Mouse (Mus musculus): ENCODE measurements at regions not wholly inside any gene's neighbourhood (a gene's known extent, or its start where the extent isn't known, plus 50 kb on each side); places are given as distances from the start of the nearest gene placed in this dataset.

- H3K9ac ChIP-seq (ENCODE audit: low read depth, low read length) = no peak overlapping the region
- no peaks in the 10 kb centered on the region for H3K9me3 ChIP-seq (ENCODE audit: control insufficient read depth, low read length)
- no peaks in the 10 kb centered on the region for H3K27me3 ChIP-seq (replicated peaks; ENCODE audit: control insufficient read depth, insufficient read depth, low read length)
- H3K4me2 ChIP-seq (ENCODE audit: low read depth, low read length) = no peak overlapping the region
- 76% methylated on average over 8 of the region's 8 CpGs for WGBS
- H3K4me3 ChIP-seq (ENCODE audit: low read length) = no peak overlapping the region
- H3K36me3 ChIP-seq (ENCODE audit: control insufficient read depth, insufficient read depth, low read length) = no peaks in the 10 kb centered on the region
- no peak overlapping the region for H3K27ac ChIP-seq (ENCODE audit: low read length)
- H3K4me1 ChIP-seq (ENCODE audit: control insufficient read depth, insufficient read depth, low read length) = no peaks in the 10 kb centered on the region
- no peak for ATAC-seq
Measured at GRCm38 (mm10) chr17:4825221-4825895, 168.8 kb upstream of the Arid1b start.

- no peaks in the 10 kb centered on the region for H3K36me3 ChIP-seq (ENCODE audit: control insufficient read depth, insufficient read depth, low read length)
- no peaks in the 10 kb centered on the region for H3K27me3 ChIP-seq (replicated peaks; ENCODE audit: control insufficient read depth, insufficient read depth, low read length)
- no peak overlapping the region for H3K9ac ChIP-seq (ENCODE audit: low read depth, low read length)
- H3K9me3 ChIP-seq (ENCODE audit: control insufficient read depth, low read length) = no peaks in the 10 kb centered on the region
- no peak for ATAC-seq
- no peak overlapping the region for H3K27ac ChIP-seq (ENCODE audit: low read length)
- 50% methylated on average over 7 of the region's 7 CpGs for WGBS
- H3K4me3 ChIP-seq (ENCODE audit: low read length) = no peak overlapping the region
- no peaks in the 10 kb centered on the region for H3K4me1 ChIP-seq (ENCODE audit: control insufficient read depth, insufficient read depth, low read length)
- no peak overlapping the region for H3K4me2 ChIP-seq (ENCODE audit: low read depth, low read length)
Measured at GRCm38 (mm10) chr17:4834065-4834464, 160.1 kb upstream of the Arid1b start.

- no peak overlapping the region for H3K27ac ChIP-seq (ENCODE audit: low read length)
- no peak for ATAC-seq
- H3K36me3 ChIP-seq (ENCODE audit: control insufficient read depth, insufficient read depth, low read length) = no peaks in the 10 kb centered on the region
- no peaks in the 10 kb centered on the region for H3K27me3 ChIP-seq (replicated peaks; ENCODE audit: control insufficient read depth, insufficient read depth, low read length)
- WGBS = 73% methylated on average over 7 of the region's 7 CpGs
- no peak overlapping the region for H3K9ac ChIP-seq (ENCODE audit: low read depth, low read length)
- H3K4me2 ChIP-seq (ENCODE audit: low read depth, low read length) = no peak overlapping the region
- no peak overlapping the region for H3K4me3 ChIP-seq (ENCODE audit: low read length)
- no peaks in the 10 kb centered on the region for H3K4me1 ChIP-seq (ENCODE audit: control insufficient read depth, insufficient read depth, low read length)
- no peaks in the 10 kb centered on the region for H3K9me3 ChIP-seq (ENCODE audit: control insufficient read depth, low read length)
Measured at GRCm38 (mm10) chr17:4834571-4834970, 159.6 kb upstream of the Arid1b start.

GRCm38 (mm10) chr17:4835065-4835705 is 158.9 kb upstream of the Arid1b start:
- H3K27me3 ChIP-seq (replicated peaks; ENCODE audit: control insufficient read depth, insufficient read depth, low read length) = no peaks in the 10 kb centered on the region
- no peak overlapping the region for H3K9ac ChIP-seq (ENCODE audit: low read depth, low read length)
- no peaks in the 10 kb centered on the region for H3K4me1 ChIP-seq (ENCODE audit: control insufficient read depth, insufficient read depth, low read length)
- H3K36me3 ChIP-seq (ENCODE audit: control insufficient read depth, insufficient read depth, low read length) = no peaks in the 10 kb centered on the region
- no peaks in the 10 kb centered on the region for H3K9me3 ChIP-seq (ENCODE audit: control insufficient read depth, low read length)
- H3K4me3 ChIP-seq (ENCODE audit: low read length) = no peak overlapping the region
- H3K4me2 ChIP-seq (ENCODE audit: low read depth, low read length) = no peak overlapping the region
- WGBS = 71% methylated on average over 8 of the region's 8 CpGs
- no peak for ATAC-seq
- no peak overlapping the region for H3K27ac ChIP-seq (ENCODE audit: low read length)

GRCm38 (mm10) chr17:4840123-4840522 is 154.0 kb upstream of the Arid1b start:
- no peak for ATAC-seq
- Histone ChIP-seq H3K36me3 (ENCODE audit: control insufficient read depth, insufficient read depth, low read length) (no peaks in the 10 kb centered on the region), H3K4me1 (ENCODE audit: control insufficient read depth, insufficient read depth, low read length) (no peaks in the 10 kb centered on the region), H3K4me3 (ENCODE audit: low read length) (no peak overlapping the region), H3K27ac (ENCODE audit: low read length) (no peak overlapping the region), H3K9me3 (ENCODE audit: control insufficient read depth, low read length) (no peaks in the 10 kb centered on the region), H3K4me2 (ENCODE audit: low read depth, low read length) (no peak overlapping the region), H3K9ac (ENCODE audit: low read depth, low read length) (no peak overlapping the region), H3K27me3 (replicated peaks; ENCODE audit: control insufficient read depth, insufficient read depth, low read length) (no peaks in the 10 kb centered on the region)
- WGBS = 94% methylated on average over 3 of the region's 3 CpGs

GRCm38 (mm10) chr17:4858304-4858703 is 135.8 kb upstream of the Arid1b start:
- H3K36me3 ChIP-seq (ENCODE audit: control insufficient read depth, insufficient read depth, low read length) = no peaks in the 10 kb centered on the region
- WGBS = 83% methylated on average over 3 of the region's 3 CpGs
- ATAC-seq = no peak

GRCm38 (mm10) chr17:4864901-4865300 is 129.2 kb upstream of the Arid1b start:
- Histone ChIP-seq H3K27me3 (replicated peaks; ENCODE audit: control insufficient read depth, insufficient read depth, low read length) (no peaks in the 10 kb centered on the region), H3K36me3 (ENCODE audit: control insufficient read depth, insufficient read depth, low read length) (no peaks in the 10 kb centered on the region), H3K4me2 (ENCODE audit: low read depth, low read length) (no peak overlapping the region), H3K9me3 (ENCODE audit: control insufficient read depth, low read length) (no peaks in the 10 kb centered on the region), H3K27ac (ENCODE audit: low read length) (no peak overlapping the region), H3K9ac (ENCODE audit: low read depth, low read length) (no peak overlapping the region), H3K4me1 (ENCODE audit: control insufficient read depth, insufficient read depth, low read length) (peaks cover 7% of the 10 kb centered on the region; the same call in 1 of the 2 replicates), H3K4me3 (ENCODE audit: low read length) (no peak overlapping the region)
- ATAC-seq = no peak
- 80% methylated on average over 10 of the region's 10 CpGs for whole genome bisulfite sequencing

More at GRCm38 (mm10) chr17:4858304-4858703, 135.8 kb upstream of the Arid1b start:
- H3K27me3 ChIP-seq (replicated peaks; ENCODE audit: control insufficient read depth, insufficient read depth, low read length) = no peaks in the 10 kb centered on the region
- H3K9ac ChIP-seq (ENCODE audit: low read depth, low read length) = no peak overlapping the region
- H3K27ac ChIP-seq (ENCODE audit: low read length) = no peak overlapping the region
- no peak overlapping the region for H3K4me2 ChIP-seq (ENCODE audit: low read depth, low read length)
- no peaks in the 10 kb centered on the region for H3K4me1 ChIP-seq (ENCODE audit: control insufficient read depth, insufficient read depth, low read length)
- H3K9me3 ChIP-seq (ENCODE audit: control insufficient read depth, low read length) = no peaks in the 10 kb centered on the region
- no peak overlapping the region for H3K4me3 ChIP-seq (ENCODE audit: low read length)

- H3K4me1 ChIP-seq (ENCODE audit: control insufficient read depth, insufficient read depth, low read length) = peaks cover 7% of the 10 kb centered on the region; the same call in 1 of the 2 replicates
Measured at GRCm38 (mm10) chr17:4865621-4866020, 128.5 kb upstream of the Arid1b start.

GRCm38 (mm10) chr17:4866026-4866896 is 127.9 kb upstream of the Arid1b start:
- H3K4me1 ChIP-seq (ENCODE audit: control insufficient read depth, insufficient read depth, low read length) = peaks cover 7% of the 10 kb centered on the region; the same call in 1 of the 2 replicates
- H3K27ac ChIP-seq (ENCODE audit: low read length) = no peak overlapping the region
- H3K4me3 ChIP-seq (ENCODE audit: low read length) = no peak overlapping the region
- peak overlapping the region; percentile 34 for H3K4me2 ChIP-seq (ENCODE audit: low read depth, low read length)
- no peaks in the 10 kb centered on the region for H3K36me3 ChIP-seq (ENCODE audit: control insufficient read depth, insufficient read depth, low read length)
- no peaks in the 10 kb centered on the region for H3K27me3 ChIP-seq (replicated peaks; ENCODE audit: control insufficient read depth, insufficient read depth, low read length)
- no peak for ATAC-seq
- no peaks in the 10 kb centered on the region for H3K9me3 ChIP-seq (ENCODE audit: control insufficient read depth, low read length)
- peak overlapping the region; percentile 6; the same call in 1 of the 2 replicates for H3K9ac ChIP-seq (ENCODE audit: low read depth, low read length)
- 45% methylated on average over 17 of the region's 17 CpGs for WGBS

More at GRCm38 (mm10) chr17:4865621-4866020, 128.5 kb upstream of the Arid1b start:
- Histone ChIP-seq H3K9ac (ENCODE audit: low read depth, low read length) (peak overlapping the region; percentile 6; the same call in 1 of the 2 replicates), H3K4me3 (ENCODE audit: low read length) (no peak overlapping the region), H3K4me2 (ENCODE audit: low read depth, low read length) (peak overlapping the region; percentile 34), H3K9me3 (ENCODE audit: control insufficient read depth, low read length) (no peaks in the 10 kb centered on the region), H3K27me3 (replicated peaks; ENCODE audit: control insufficient read depth, insufficient read depth, low read length) (no peaks in the 10 kb centered on the region), H3K27ac (ENCODE audit: low read length) (no peak overlapping the region), H3K36me3 (ENCODE audit: control insufficient read depth, insufficient read depth, low read length) (no peaks in the 10 kb centered on the region)
- no peak for ATAC-seq
- 43% methylated on average over 10 of the region's 10 CpGs for WGBS

All from intestine, embryonic 16.5 days (tissue).